10 mouse cellular contexts compared by ENCODE assay signal in the genomic region with DNA sequence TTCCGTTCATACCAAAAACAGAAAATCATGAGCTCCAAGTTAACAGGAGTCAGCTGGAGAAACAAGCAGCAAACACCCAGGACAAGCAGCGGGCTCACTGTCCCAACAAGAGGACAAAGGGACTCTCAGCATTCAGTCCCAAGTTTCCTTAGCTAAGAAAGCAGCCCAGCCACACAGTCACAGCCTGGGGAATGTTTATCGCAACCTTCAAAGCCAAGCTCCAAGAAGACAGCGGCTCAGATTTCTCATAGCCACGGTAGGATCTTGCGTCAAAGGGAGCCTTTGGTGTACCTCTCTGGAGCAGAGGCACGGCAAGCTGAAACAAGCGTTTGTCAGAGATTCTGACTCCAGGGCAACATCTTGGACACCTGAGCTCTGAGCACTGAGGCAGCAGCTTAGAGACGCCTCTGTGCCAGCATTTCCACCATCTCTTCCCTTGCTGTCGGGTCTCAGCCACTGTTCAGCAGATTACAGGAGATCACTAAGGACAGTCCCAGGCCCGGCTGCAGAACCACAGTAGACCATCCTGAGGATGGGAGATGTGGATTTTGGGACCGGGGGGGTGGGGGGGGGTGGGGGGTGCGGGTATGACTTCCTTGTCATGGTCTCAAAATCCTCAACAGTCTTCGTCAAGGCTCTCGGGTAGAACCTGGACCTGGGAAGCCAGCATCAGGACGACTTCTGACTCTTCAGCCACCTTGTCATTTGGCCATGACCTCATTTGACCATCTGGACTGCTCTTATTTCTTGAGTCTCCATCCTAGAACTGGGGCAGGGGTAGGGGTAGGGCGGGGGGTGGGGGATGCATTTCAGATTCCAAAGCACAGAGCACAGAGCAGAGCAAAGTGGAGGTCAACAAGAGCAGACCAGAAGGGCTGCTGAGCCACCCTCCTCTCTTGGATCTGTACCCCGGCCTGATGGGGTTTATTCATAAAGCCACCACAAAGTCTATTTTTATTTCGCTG. TPM values are rescaled to one million over a fixed set of nuclear protein-coding genes. Genes with fewer than 3 reads are reported as not detected.
DNase-seq lines count a peak whose midpoint lies in the region; ATAC-seq and TF ChIP-seq lines count a peak whose summit lies in the region.
"Had no signal": no experiment of that assay in that cellular context is flagged by ENCODE, and none has a peak within 500 bp of the region (broad histone marks: within the 10 kb centered on the region; RNA-seq: fewer than 3 reads in every experiment).

No protein-coding gene starts in this region.

- peaks cover 29% of the 10 kb centered on the region for H3K4me1 ChIP-seq in forebrain, embryonic 10.5 days
- H3K4me1 ChIP-seq in forebrain, embryonic 16.5 days (replicated peaks; ENCODE audit: control insufficient read depth, insufficient read depth, low read length), result peaks cover under 1% of the 10 kb centered on the region
- H3K4me1 ChIP-seq in lung, embryonic 14.5 days (ENCODE audit: insufficient read depth), result no peaks in the 10 kb centered on the region
- H3K4me1 ChIP-seq in limb, embryonic 14.5 days (ENCODE audit: control insufficient read depth, insufficient read depth, low read length), result 0 out of 2 replicates have a peak, but pooled peaks cover 4% of the 10 kb centered on the region

- TF ChIP-seq CTCF in lung, embryonic 14.5 days (IDR thresholded peaks at IDR 0.05; ENCODE audit: low read depth), result no peak

- H3K4me2 ChIP-seq in forebrain, embryonic 16.5 days (ENCODE audit: low read length), result no peak overlapping the region
- H3K4me2 ChIP-seq in lung, embryonic 14.5 days, result peak overlapping the region; percentile 27; the same call in 1 of the 2 replicates
- H3K4me2 ChIP-seq in limb, embryonic 14.5 days (replicated peaks; ENCODE audit: low read depth, low read length, severe bottlenecking), result no peak overlapping the region; the same call in 1 of the 2 replicates

- H3K9ac ChIP-seq in forebrain, embryonic 16.5 days (replicated peaks; ENCODE audit: low read depth, low read length), result no peak overlapping the region
- peak overlapping the region; percentile 34; the same call in 1 of the 2 replicates for H3K9ac ChIP-seq in lung, embryonic 14.5 days
- 0 out of 2 replicates have a peak overlapping the region, but pooled peaks have one; percentile 0 for H3K9ac ChIP-seq in limb, embryonic 14.5 days (ENCODE audit: low read depth, low read length, severe bottlenecking)

- peak overlapping the region; percentile 58; the same call in 1 of the 2 replicates for H3K27ac ChIP-seq in forebrain, embryonic 10.5 days
- H3K27ac ChIP-seq in forebrain, embryonic 16.5 days (ENCODE audit: low read length), result no peak overlapping the region
- peak overlapping the region; percentile 60; the same call in 1 of the 2 replicates for H3K27ac ChIP-seq in lung, embryonic 14.5 days (ENCODE audit: low read depth)
- H3K27ac ChIP-seq in limb, embryonic 14.5 days (replicated peaks; ENCODE audit: low read depth, low read length), result 0 out of 2 replicates have a peak overlapping the region, but pooled peaks have one; percentile 26

- no peak overlapping the region for H3K4me3 ChIP-seq in forebrain, embryonic 10.5 days
- H3K4me3 ChIP-seq in forebrain, embryonic 16.5 days (replicated peaks; ENCODE audit: low read length), result no peak overlapping the region
- H3K4me3 ChIP-seq in lung, embryonic 14.5 days (ENCODE audit: low read depth, low read length), result no peak overlapping the region
- no peak overlapping the region for H3K4me3 ChIP-seq in limb, embryonic 14.5 days (replicated peaks; ENCODE audit: low read length)

- no peaks in the 10 kb centered on the region for H3K27me3 ChIP-seq in forebrain, embryonic 10.5 days (ENCODE audit: poor library complexity, severe bottlenecking)
- no peaks in the 10 kb centered on the region for H3K27me3 ChIP-seq in forebrain, embryonic 16.5 days (replicated peaks; ENCODE audit: control insufficient read depth, insufficient read depth, low read length)
- no peaks in the 10 kb centered on the region for H3K27me3 ChIP-seq in lung, embryonic 14.5 days (ENCODE audit: insufficient read depth, low read length)
- H3K27me3 ChIP-seq in limb, embryonic 14.5 days (ENCODE audit: control insufficient read depth, insufficient read depth, low read length), result no peaks in the 10 kb centered on the region
- H3K27me3 ChIP-seq: CH12.LX had no signal

- ATAC-seq in forebrain, embryonic 16.5 days, result no peak
- peak; percentile 36; the same call in 1 of the 2 replicates for ATAC-seq in lung, embryonic 14.5 days (ENCODE audit: insufficient read depth)
- no peak for ATAC-seq in limb, embryonic 14.5 days (ENCODE audit: low FRiP score, low read depth)

- DNase-seq in forebrain, embryonic 10.5 days (ENCODE audit: extremely low spot score, low spot score), result no peak
- peak; percentile 72 for DNase-seq in lung, embryonic 14.5 days
- DNase-seq in lung, postnatal 36 days, result no peak
- DNase-seq in embryo, embryonic 11.5 days (ENCODE audit: low read depth, low spot score), result peak; percentile 30
- DNase-seq in limb, embryonic 14.5 days (ENCODE audit: low spot score), result peak; percentile 62
- no peak for DNase-seq in thymus, postnatal 25 days
- no peak for DNase-seq in urinary bladder, adult 2 months (ENCODE audit: low spot score)

- WGBS in forebrain, embryonic 10.5 days, result 55% methylated on average over 19 of the region's 19 CpGs
- 58% methylated on average over 19 of the region's 19 CpGs for WGBS in forebrain, embryonic 16.5 days
- 30% methylated on average over 19 of the region's 19 CpGs for WGBS in lung, embryonic 14.5 days
- 36% methylated on average over 19 of the region's 19 CpGs for WGBS in limb, embryonic 14.5 days

- no peaks in the 10 kb centered on the region for H3K36me3 ChIP-seq in forebrain, embryonic 10.5 days (replicated peaks)
- no peaks in the 10 kb centered on the region for H3K36me3 ChIP-seq in forebrain, embryonic 16.5 days (ENCODE audit: control insufficient read depth, insufficient read depth)
- no peaks in the 10 kb centered on the region for H3K36me3 ChIP-seq in lung, embryonic 14.5 days (ENCODE audit: insufficient read depth)
- H3K36me3 ChIP-seq in limb, embryonic 14.5 days (ENCODE audit: control insufficient read depth, insufficient read depth, low read length), result no peaks in the 10 kb centered on the region

- TF ChIP-seq POLR2A in limb, embryonic 14.5 days (IDR thresholded peaks at IDR 0.05; ENCODE audit: borderline replicate concordance, extremely low read depth, insufficient read depth, insufficient read length), result no peak

- H3K9me3 ChIP-seq in forebrain, embryonic 10.5 days, result no peaks in the 10 kb centered on the region
- no peaks in the 10 kb centered on the region for H3K9me3 ChIP-seq in forebrain, embryonic 16.5 days (ENCODE audit: control insufficient read depth, low read length)
- H3K9me3 ChIP-seq in lung, embryonic 14.5 days (ENCODE audit: low read depth, low read length), result no peaks in the 10 kb centered on the region
- no peaks in the 10 kb centered on the region for H3K9me3 ChIP-seq in limb, embryonic 14.5 days (ENCODE audit: control insufficient read depth, low read length)

RNA-seq across cellular contexts. Expression of a gene that starts 18.1 kb away (rescaled TPM):
- polyA plus RNA-seq in forebrain, embryonic 10.5 days (2016; fragmentation: Nextera tagmentation; extraction: Ambion mirVana), result 567 and 573 TPM in 2 replicates
- polyA plus RNA-seq in forebrain, embryonic 16.5 days (2015; fragmentation: Nextera tagmentation; extraction: Ambion mirVana), result 912 and 941 TPM in 2 replicates
- 690 and 693 TPM in 2 replicates for polyA plus RNA-seq in lung, embryonic 14.5 days (2014; fragmentation: Nextera tagmentation; extraction: Ambion mirVana)
- 300 and 342 TPM in 2 replicates for polyA plus RNA-seq in limb, embryonic 14.5 days (2012; rRNA removed)
- polyA plus RNA-seq in limb, embryonic 14.5 days (2014; fragmentation: Nextera tagmentation; extraction: Ambion mirVana), result 720 and 741 TPM in 2 replicates
- 326 and 339 TPM in 2 replicates for polyA plus RNA-seq in urinary bladder, adult 2 months (2012; rRNA removed)

RNA-seq across cellular contexts. Expression of a gene that starts 34.0 kb away (rescaled TPM):
- polyA plus RNA-seq in forebrain, embryonic 10.5 days (2016; fragmentation: Nextera tagmentation; extraction: Ambion mirVana), result not detected in 2 replicates
- not detected in 2 replicates for polyA plus RNA-seq in forebrain, embryonic 16.5 days (2015; fragmentation: Nextera tagmentation; extraction: Ambion mirVana)
- not detected in 2 replicates for polyA plus RNA-seq in lung, embryonic 14.5 days (2014; fragmentation: Nextera tagmentation; extraction: Ambion mirVana)
- not detected in 2 replicates for polyA plus RNA-seq in limb, embryonic 14.5 days (2012; rRNA removed)
- not detected in 2 replicates for polyA plus RNA-seq in limb, embryonic 14.5 days (2014; fragmentation: Nextera tagmentation; extraction: Ambion mirVana)
- polyA plus RNA-seq in urinary bladder, adult 2 months (2012; rRNA removed), result not detected in 2 replicates
- polyA plus RNA-seq: intestine, embryonic 14.5 days had no signal

RNA-seq across cellular contexts. Expression of a gene that starts 54.7 kb away (rescaled TPM):
- not detected in 2 replicates for polyA plus RNA-seq in forebrain, embryonic 10.5 days (2016; fragmentation: Nextera tagmentation; extraction: Ambion mirVana)
- polyA plus RNA-seq in forebrain, embryonic 16.5 days (2015; fragmentation: Nextera tagmentation; extraction: Ambion mirVana), result not detected in 2 replicates
- not detected in 2 replicates for polyA plus RNA-seq in lung, embryonic 14.5 days (2014; fragmentation: Nextera tagmentation; extraction: Ambion mirVana)
- polyA plus RNA-seq in limb, embryonic 14.5 days (2012; rRNA removed), result 0.29 and 0.55 TPM in 2 replicates
- polyA plus RNA-seq in limb, embryonic 14.5 days (2014; fragmentation: Nextera tagmentation; extraction: Ambion mirVana), result 0.28 TPM in 1 of 2 replicates, not detected in the other
- polyA plus RNA-seq in urinary bladder, adult 2 months (2012; rRNA removed), result 0.34 TPM in 1 of 2 replicates, not detected in the other

Comparison
In these comparisons a context has a peak if more than half of its experiments do, and no peak if none do; other contexts are left out.
1. DNase-seq: peak in lung, embryonic 14.5 days (single experiment), embryo, embryonic 11.5 days (single experiment) and limb, embryonic 14.5 days (single experiment); none in forebrain, embryonic 10.5 days (single experiment), lung, postnatal 36 days (single experiment), thymus, postnatal 25 days (single experiment) and urinary bladder, adult 2 months (single experiment).